Mouse (Mus musculus): ENCODE data around the gene Ikzf2. TPM values are rescaled to one million over a fixed set of nuclear protein-coding genes. Genes with fewer than 3 reads are reported as not detected.

Ikzf2 gene
- polyA plus RNA-seq, 1 experiment: 12.9 TPM

GRCm38 (mm10) chr1:69585546-69585945 lies 101.5 kb downstream of the Ikzf2 start:
- Histone ChIP-seq H3K9ac (ENCODE audit: low read depth, poor library complexity, severe bottlenecking) (no peak overlapping the region), H3K9me3 (replicated peaks; ENCODE audit: control insufficient read depth, insufficient read depth, low read length, poor library complexity, severe bottlenecking) (no peaks in the 10 kb centered on the region), H3K4me3 (ENCODE audit: low read depth, low read length) (no peak overlapping the region), H3K4me1 (ENCODE audit: control insufficient read depth, insufficient read depth, low read length) (no peaks in the 10 kb centered on the region), H3K27me3 (ENCODE audit: control insufficient read depth, insufficient read depth, low read length, poor library complexity, severe bottlenecking) (no peaks in the 10 kb centered on the region), H3K27ac (ENCODE audit: insufficient read depth, low read length) (no peak overlapping the region), H3K36me3 (ENCODE audit: control insufficient read depth, insufficient read depth, low read length, poor library complexity, severe bottlenecking) (no peaks in the 10 kb centered on the region)
- TF ChIP-seq CTCF (IDR thresholded peaks at IDR 0.05; ENCODE audit: low read depth, low read length): no peak
- no peak for TF ChIP-seq POLR2A (IDR thresholded peaks at IDR 0.05; ENCODE audit: insufficient read depth, low read length)
- no peak for TF ChIP-seq EP300 (IDR thresholded peaks at IDR 0.05; ENCODE audit: insufficient read depth, low read depth, low read length)

GRCm38 (mm10) chr1:69583932-69584659 lies 102.9 kb downstream of the Ikzf2 start:
- Histone ChIP-seq H3K27ac (ENCODE audit: insufficient read depth, low read length) (no peak overlapping the region), H3K9ac (ENCODE audit: low read depth, poor library complexity, severe bottlenecking) (no peak overlapping the region), H3K4me1 (ENCODE audit: control insufficient read depth, insufficient read depth, low read length) (no peaks in the 10 kb centered on the region), H3K27me3 (ENCODE audit: control insufficient read depth, insufficient read depth, low read length, poor library complexity, severe bottlenecking) (no peaks in the 10 kb centered on the region), H3K36me3 (ENCODE audit: control insufficient read depth, insufficient read depth, low read length, poor library complexity, severe bottlenecking) (no peaks in the 10 kb centered on the region), H3K4me3 (ENCODE audit: low read depth, low read length) (no peak overlapping the region), H3K9me3 (replicated peaks; ENCODE audit: control insufficient read depth, insufficient read depth, low read length, poor library complexity, severe bottlenecking) (no peaks in the 10 kb centered on the region)
- TF ChIP-seq POLR2A (IDR thresholded peaks at IDR 0.05; ENCODE audit: insufficient read depth, low read length) (no peak), CTCF (IDR thresholded peaks at IDR 0.05; ENCODE audit: low read depth, low read length) (no peak), EP300 (IDR thresholded peaks at IDR 0.05; ENCODE audit: insufficient read depth, low read depth, low read length) (no peak)

- TF ChIP-seq CTCF (IDR thresholded peaks at IDR 0.05; ENCODE audit: low read depth, low read length): no peak
- no peak for TF ChIP-seq POLR2A (IDR thresholded peaks at IDR 0.05; ENCODE audit: insufficient read depth, low read length)
- TF ChIP-seq EP300 (IDR thresholded peaks at IDR 0.05; ENCODE audit: insufficient read depth, low read depth, low read length): no peak
- no peaks in the 10 kb centered on the region for H3K27me3 ChIP-seq (ENCODE audit: control insufficient read depth, insufficient read depth, low read length, poor library complexity, severe bottlenecking)
- no peak overlapping the region for H3K27ac ChIP-seq (ENCODE audit: insufficient read depth, low read length)
- H3K36me3 ChIP-seq (ENCODE audit: control insufficient read depth, insufficient read depth, low read length, poor library complexity, severe bottlenecking): no peaks in the 10 kb centered on the region
- no peaks in the 10 kb centered on the region for H3K9me3 ChIP-seq (replicated peaks; ENCODE audit: control insufficient read depth, insufficient read depth, low read length, poor library complexity, severe bottlenecking)
- no peak overlapping the region for H3K9ac ChIP-seq (ENCODE audit: low read depth, poor library complexity, severe bottlenecking)
- H3K4me1 ChIP-seq (ENCODE audit: control insufficient read depth, insufficient read depth, low read length): no peaks in the 10 kb centered on the region
- no peak overlapping the region for H3K4me3 ChIP-seq (ENCODE audit: low read depth, low read length)
These were observed 108.1 kb downstream of the Ikzf2 start for GRCm38 (mm10) chr1:69578917-69579316.

GRCm38 (mm10) chr1:69559443-69560090 lies 127.5 kb downstream of the Ikzf2 start:
- TF ChIP-seq EP300 (IDR thresholded peaks at IDR 0.05; ENCODE audit: insufficient read depth, low read depth, low read length) (no peak), CTCF (IDR thresholded peaks at IDR 0.05; ENCODE audit: low read depth, low read length) (no peak), POLR2A (IDR thresholded peaks at IDR 0.05; ENCODE audit: insufficient read depth, low read length) (no peak)

GRCm38 (mm10) chr1:69555636-69556151 lies 131.4 kb downstream of the Ikzf2 start:
- TF ChIP-seq EP300 (IDR thresholded peaks at IDR 0.05; ENCODE audit: insufficient read depth, low read depth, low read length) (no peak), CTCF (IDR thresholded peaks at IDR 0.05; ENCODE audit: low read depth, low read length) (no peak), POLR2A (IDR thresholded peaks at IDR 0.05; ENCODE audit: insufficient read depth, low read length) (no peak)
- no peaks in the 10 kb centered on the region for H3K4me1 ChIP-seq (ENCODE audit: control insufficient read depth, insufficient read depth, low read length)
- no peak overlapping the region for H3K9ac ChIP-seq (ENCODE audit: low read depth, poor library complexity, severe bottlenecking)
- no peaks in the 10 kb centered on the region for H3K36me3 ChIP-seq (ENCODE audit: control insufficient read depth, insufficient read depth, low read length, poor library complexity, severe bottlenecking)
- no peak overlapping the region for H3K27ac ChIP-seq (ENCODE audit: insufficient read depth, low read length)
- H3K4me3 ChIP-seq (ENCODE audit: low read depth, low read length): no peak overlapping the region
- H3K9me3 ChIP-seq (replicated peaks; ENCODE audit: control insufficient read depth, insufficient read depth, low read length, poor library complexity, severe bottlenecking): no peaks in the 10 kb centered on the region
- no peaks in the 10 kb centered on the region for H3K27me3 ChIP-seq (ENCODE audit: control insufficient read depth, insufficient read depth, low read length, poor library complexity, severe bottlenecking)

More at GRCm38 (mm10) chr1:69559443-69560090, 127.5 kb downstream of the Ikzf2 start:
- no peaks in the 10 kb centered on the region for H3K4me1 ChIP-seq (ENCODE audit: control insufficient read depth, insufficient read depth, low read length)
- H3K9ac ChIP-seq (ENCODE audit: low read depth, poor library complexity, severe bottlenecking): no peak overlapping the region
- H3K27ac ChIP-seq (ENCODE audit: insufficient read depth, low read length): no peak overlapping the region
- no peaks in the 10 kb centered on the region for H3K27me3 ChIP-seq (ENCODE audit: control insufficient read depth, insufficient read depth, low read length, poor library complexity, severe bottlenecking)
- H3K9me3 ChIP-seq (replicated peaks; ENCODE audit: control insufficient read depth, insufficient read depth, low read length, poor library complexity, severe bottlenecking): no peaks in the 10 kb centered on the region
- no peaks in the 10 kb centered on the region for H3K36me3 ChIP-seq (ENCODE audit: control insufficient read depth, insufficient read depth, low read length, poor library complexity, severe bottlenecking)
- H3K4me3 ChIP-seq (ENCODE audit: low read depth, low read length): no peak overlapping the region

- no peak for TF ChIP-seq CTCF (IDR thresholded peaks at IDR 0.05; ENCODE audit: low read depth, low read length)
- no peak for TF ChIP-seq POLR2A (IDR thresholded peaks at IDR 0.05; ENCODE audit: insufficient read depth, low read length)
- no peak for TF ChIP-seq EP300 (IDR thresholded peaks at IDR 0.05; ENCODE audit: insufficient read depth, low read depth, low read length)
- no peaks in the 10 kb centered on the region for H3K36me3 ChIP-seq (ENCODE audit: control insufficient read depth, insufficient read depth, low read length, poor library complexity, severe bottlenecking)
- no peak overlapping the region for H3K4me3 ChIP-seq (ENCODE audit: low read depth, low read length)
- no peaks in the 10 kb centered on the region for H3K4me1 ChIP-seq (ENCODE audit: control insufficient read depth, insufficient read depth, low read length)
- no peak overlapping the region for H3K9ac ChIP-seq (ENCODE audit: low read depth, poor library complexity, severe bottlenecking)
- no peaks in the 10 kb centered on the region for H3K27me3 ChIP-seq (ENCODE audit: control insufficient read depth, insufficient read depth, low read length, poor library complexity, severe bottlenecking)
- no peaks in the 10 kb centered on the region for H3K9me3 ChIP-seq (replicated peaks; ENCODE audit: control insufficient read depth, insufficient read depth, low read length, poor library complexity, severe bottlenecking)
- no peak overlapping the region for H3K27ac ChIP-seq (ENCODE audit: insufficient read depth, low read length)
These were observed 137.1 kb downstream of the Ikzf2 start for GRCm38 (mm10) chr1:69549987-69550386.

All from ES-Bruce4 (cell line).